Mouse (Mus musculus) splenic B cell, adult 2 months (primary cell): ENCODE data around the gene Casp8.
"Not testable (repeated sequence)": the region's sequence is repeated elsewhere in the genome, so short reads cannot be mapped to it uniquely, and the experiment has no call there.

Experiments used
- DNase-seq: peaks from one replicate; pipeline ENCODE4 v3.0.0-alpha.2; 2011; ENCODE audit warnings: low read depth, low spot score
- H3K27me3 ChIP-seq: 2 replicates; pipeline ENCODE4 v1.6.1; 2012; ENCODE audit warnings: mild to moderate bottlenecking, low read length, moderate library complexity, mixed read lengths; ENCODE audit not compliant: control insufficient read depth, poor library complexity, insufficient read depth, severe bottlenecking
- H3K36me3 ChIP-seq: 2 replicates; pipeline ENCODE4 v1.6.1; 2012; ENCODE audit warnings: mild to moderate bottlenecking, low read length, moderate library complexity, mixed read lengths; ENCODE audit not compliant: control insufficient read depth, poor library complexity, insufficient read depth, severe bottlenecking

Gene Casp8

DNA sequence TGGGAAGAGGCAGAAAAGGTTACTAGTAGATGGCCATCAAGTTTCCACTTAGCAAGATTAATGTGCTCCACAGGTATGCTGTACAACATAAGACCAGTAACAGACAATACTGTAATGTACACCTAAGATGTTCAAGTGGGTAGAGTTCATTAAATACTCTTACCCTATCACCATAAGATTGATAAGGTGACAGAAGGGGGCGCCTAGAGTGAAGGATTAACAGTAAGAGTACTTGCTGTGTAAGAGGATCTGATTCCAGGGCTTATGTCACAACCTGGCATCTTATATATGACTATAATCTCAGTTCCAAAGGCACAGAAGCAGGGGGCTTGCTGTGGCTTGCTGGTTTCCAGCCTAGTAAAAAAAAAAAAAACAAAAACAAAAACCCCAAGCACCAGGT, 16.9 kb upstream of the Casp8 start:
- no peaks in the 10 kb centered on the region for H3K27me3 ChIP-seq
- DNase-seq, result peak; percentile 66
- H3K36me3 ChIP-seq, result no peaks in the 10 kb centered on the region

DNA sequence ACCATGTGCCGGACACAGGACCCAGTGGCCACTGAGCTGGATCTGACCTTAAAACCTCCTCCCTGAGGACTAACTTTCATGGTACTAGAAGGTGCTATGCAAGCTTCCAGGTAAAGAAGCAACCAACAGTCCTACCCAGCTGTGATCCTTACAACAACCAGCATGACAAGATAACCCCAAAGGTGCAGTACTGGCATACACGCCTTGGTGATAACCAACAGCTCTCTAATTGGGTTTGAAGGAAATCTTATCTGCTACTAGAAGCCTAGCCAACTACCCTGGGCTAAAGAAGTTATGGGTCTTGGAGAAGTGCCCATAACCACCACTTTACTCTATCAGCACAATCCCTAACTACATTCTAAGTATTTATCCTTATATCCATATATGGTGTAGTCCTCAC, 8.9 kb upstream of the Casp8 start:
- DNase-seq, result no peak
- Histone ChIP-seq H3K36me3 (no peaks in the 10 kb centered on the region), H3K27me3 (no peaks in the 10 kb centered on the region; the same call in 1 of the 2 replicates)

DNA sequence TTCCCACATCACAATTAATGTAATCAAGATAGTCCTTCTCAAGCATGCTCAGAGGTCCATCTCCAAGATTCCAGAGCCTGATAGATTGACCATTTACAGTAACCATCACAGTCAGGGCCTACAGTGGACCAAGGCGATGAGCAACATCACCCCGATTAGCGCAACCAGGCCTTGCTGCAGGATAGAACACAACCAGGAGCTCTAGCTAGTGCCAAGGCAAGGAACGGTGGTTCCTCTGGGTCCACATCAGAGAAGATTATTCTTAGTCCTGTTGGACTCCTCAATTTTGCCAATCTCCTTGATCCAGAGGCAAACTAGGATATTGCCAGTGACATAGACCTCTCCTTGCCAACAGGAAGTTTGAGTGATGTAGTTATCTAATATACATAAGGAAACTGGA, 6.8 kb upstream of the Casp8 start:
- no peak for DNase-seq
- Histone ChIP-seq H3K36me3 (no peaks in the 10 kb centered on the region), H3K27me3 (no peaks in the 10 kb centered on the region; the same call in 1 of the 2 replicates)

DNA sequence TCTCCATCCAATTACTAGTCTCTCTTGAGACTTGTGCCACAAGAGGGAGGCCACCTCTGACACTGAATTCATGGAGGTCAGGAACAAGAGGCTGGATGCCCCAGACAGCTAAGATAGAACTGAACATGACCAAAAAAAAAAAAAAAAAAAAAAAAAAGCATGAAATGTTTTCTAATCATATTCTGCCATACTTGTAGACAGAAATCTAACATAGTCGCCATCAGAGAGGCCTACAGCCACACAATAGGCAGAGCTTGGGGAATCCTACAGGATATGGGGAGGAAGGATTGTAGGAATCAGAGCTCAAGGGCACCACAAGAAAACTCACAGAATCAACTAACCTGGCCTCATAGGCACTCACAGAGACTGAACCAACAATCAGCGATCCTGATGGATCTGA, 469 bp upstream of the Casp8 start:
- DNase-seq, result no peak
- Histone ChIP-seq H3K27me3 (no peaks in the 10 kb centered on the region), H3K36me3 (peaks cover 6% of the 10 kb centered on the region; the same call in 1 of the 2 replicates)

DNA sequence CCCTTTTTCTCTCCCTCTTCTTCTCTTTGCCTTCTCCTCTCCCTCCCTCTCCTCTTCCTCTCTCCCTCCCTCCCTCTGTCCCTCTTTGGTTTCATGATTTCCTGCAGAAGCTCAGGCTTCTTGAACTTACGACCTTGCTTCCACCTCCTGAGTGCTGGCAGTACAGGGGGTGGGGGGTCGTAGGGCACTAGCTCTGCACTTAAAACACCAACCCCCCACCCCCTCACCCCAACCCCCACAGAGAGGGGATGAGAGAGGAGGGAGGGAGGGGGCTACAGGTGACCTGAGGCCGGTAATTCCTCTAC, 837 bp downstream of the Casp8 start:
- H3K36me3 ChIP-seq, result peaks cover 7% of the 10 kb centered on the region; the same call in 1 of the 2 replicates
- no peaks in the 10 kb centered on the region for H3K27me3 ChIP-seq
- DNase-seq, result no peak

DNA sequence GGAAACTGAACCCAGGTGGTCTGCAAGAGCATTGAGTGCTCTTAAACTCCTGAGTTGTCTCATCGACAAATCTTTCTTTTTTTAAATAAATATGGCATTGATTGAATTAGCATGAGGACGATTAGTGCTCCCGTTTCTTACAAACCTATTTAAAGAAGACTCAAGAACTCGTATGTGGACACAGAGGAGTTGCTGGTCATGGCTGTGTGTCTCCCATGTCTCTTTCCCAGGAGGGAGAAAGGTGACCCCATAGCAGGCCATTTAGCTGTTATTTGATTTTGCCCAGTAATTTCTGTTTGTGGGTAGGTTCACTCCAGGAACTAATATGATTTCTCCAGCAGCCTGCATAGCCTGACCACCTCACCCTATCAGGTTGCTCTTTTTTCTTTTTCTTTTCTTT, 1.7 kb downstream of the Casp8 start:
- no peak for DNase-seq
- H3K27me3 ChIP-seq, result no peaks in the 10 kb centered on the region

DNA sequence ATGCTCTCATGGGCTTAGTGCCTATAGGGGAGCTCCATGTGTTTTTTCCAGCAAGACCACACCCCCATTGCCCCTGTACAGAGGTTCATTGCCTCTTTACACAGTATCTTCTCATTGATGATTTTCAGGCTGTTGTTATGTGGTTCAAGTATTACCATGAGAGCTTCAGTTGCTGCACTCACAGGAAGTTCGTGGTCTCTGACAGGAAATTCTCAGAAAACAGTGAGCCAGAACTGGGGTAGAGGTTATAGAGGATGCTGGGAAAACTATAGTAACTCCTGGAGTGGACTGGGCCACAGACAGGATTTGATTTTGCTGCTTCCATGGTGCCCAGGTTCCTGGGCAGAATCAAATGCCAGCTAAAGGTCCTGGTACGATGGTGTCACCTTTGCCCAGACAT, 2.2 kb downstream of the Casp8 start:
- H3K36me3 ChIP-seq, result peaks cover 7% of the 10 kb centered on the region; the same call in 1 of the 2 replicates
- no peaks in the 10 kb centered on the region for H3K27me3 ChIP-seq
- peak; percentile 67 for DNase-seq

More for the DNA sequence above, 1.7 kb downstream of the Casp8 start:
- peaks cover 7% of the 10 kb centered on the region; the same call in 1 of the 2 replicates for H3K36me3 ChIP-seq

DNA sequence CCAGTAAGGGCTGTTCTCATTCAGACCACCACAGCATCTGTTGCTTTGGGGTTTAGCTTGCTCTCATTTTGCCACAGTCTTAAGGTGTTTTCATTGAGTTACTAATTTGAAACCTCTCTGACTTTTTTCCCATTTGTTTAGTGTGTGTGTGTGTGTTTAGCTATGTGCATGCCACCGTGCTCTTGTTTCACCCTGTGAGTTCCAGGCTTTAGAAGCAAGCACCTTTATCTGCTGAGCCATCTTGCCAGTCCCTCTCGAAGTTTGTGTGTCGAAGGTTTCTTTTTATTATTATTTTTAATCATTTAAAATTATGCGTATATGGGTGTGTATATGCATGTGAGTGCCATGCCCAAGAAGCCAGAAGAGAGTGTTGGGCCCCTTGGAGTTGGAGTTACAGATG, 3.7 kb downstream of the Casp8 start:
- Histone ChIP-seq H3K27me3 (no peaks in the 10 kb centered on the region), H3K36me3 (peaks cover 7% of the 10 kb centered on the region; the same call in 1 of the 2 replicates)
- no peak for DNase-seq

DNA sequence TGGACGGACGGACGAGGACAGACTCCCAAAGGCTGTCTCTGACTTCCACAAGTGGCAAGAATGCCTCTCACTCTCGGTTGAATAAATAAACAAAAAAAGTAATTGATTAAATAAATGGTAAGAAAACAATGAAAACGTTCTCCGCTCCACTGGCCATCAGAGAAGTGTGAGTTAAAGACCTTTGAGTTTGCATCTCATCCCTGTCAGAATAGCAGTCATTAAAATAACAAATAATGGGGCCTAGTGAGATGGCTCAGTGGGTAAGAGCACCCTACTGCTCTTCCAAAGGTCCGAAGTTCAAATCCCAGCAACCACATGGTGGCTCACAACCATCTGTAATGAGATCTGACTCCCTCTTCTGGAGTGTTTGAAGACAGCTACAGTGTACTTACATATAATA, 5.5 kb downstream of the Casp8 start:
- not testable (repeated sequence) for H3K27me3 ChIP-seq, DNase-seq, H3K36me3 ChIP-seq

DNA sequence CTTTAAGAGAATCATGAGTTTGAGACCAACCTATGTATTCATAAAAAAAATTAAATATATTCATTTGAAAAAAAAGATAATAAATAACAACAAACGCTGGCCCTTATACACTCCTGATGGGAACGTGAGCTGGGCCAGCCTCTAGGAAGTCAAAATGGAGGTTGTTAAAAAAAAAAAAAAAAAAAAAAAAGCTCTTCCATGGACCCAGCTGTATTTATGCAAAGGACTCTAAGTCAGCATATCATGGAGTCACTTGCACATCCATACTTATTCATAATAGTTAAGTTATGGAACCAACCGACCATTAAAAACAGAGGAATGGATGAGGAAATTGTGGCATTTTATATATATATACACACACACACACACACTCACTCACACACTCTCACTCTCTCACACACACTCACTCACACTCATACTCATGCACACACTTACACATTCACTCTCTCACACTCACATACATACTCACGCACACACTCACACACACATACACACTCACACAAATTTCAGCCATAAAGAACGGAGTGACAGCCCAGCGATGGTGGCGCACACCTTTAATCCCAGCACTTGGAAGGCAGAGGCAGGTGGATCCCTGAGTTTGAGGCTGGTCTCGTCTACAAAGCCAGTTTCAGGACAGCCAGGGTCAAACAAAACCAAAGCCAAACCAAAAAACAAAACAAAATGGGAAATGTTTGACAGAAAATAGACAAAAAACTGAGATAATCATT, 6.5 kb downstream of the Casp8 start:
- DNase-seq, result peak; percentile 26
- Histone ChIP-seq H3K27me3 (no peaks in the 10 kb centered on the region), H3K36me3 (peaks cover 7% of the 10 kb centered on the region; the same call in 1 of the 2 replicates)

DNA sequence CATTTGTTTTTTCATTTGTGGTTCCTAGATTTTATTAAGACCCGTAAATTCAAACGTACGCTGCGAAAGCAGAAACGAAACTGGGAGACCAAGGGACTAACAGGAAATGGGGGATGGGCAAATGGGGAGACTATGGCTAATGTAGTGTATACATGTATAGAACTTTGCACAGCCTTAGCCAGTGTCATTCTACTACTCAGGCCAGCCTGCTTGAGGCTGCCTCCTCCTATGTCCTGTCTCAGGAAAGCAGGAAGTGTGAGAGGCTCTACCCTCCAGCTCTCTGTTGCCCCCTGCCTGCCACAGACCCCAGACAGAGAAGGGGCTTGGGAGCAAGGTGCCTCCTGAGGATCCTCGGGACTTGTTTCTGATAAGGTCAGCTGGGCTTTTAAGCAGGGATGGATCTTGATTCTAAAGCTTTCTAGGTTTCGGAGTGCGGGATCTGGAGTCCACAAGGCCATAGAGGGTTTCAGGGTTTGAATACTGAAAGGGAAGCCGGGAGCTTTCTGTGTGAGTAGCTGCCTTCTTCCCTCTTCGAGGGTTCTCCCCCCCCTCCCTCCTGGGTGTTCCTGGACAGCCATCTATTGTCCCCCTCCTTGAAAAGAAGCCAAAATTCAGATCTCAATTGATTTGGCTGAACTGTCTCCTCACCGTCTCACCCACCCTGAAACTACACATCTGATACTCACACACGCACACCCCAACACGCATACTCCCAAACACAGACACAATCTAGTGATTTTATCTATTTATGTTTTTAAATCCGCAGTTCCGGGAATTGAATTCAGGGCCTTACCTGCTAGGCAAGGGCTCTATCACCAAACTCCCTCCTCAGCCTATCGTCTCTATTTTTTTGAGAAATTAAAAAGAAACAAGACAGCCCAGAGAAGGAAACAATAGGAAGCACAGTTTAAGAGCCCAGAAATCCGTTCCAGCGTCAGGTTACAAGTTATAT, 7.4 kb downstream of the Casp8 start:
- peak; percentile 81 for DNase-seq
- Histone ChIP-seq H3K36me3 (peaks cover 7% of the 10 kb centered on the region; the same call in 1 of the 2 replicates), H3K27me3 (no peaks in the 10 kb centered on the region)

DNA sequence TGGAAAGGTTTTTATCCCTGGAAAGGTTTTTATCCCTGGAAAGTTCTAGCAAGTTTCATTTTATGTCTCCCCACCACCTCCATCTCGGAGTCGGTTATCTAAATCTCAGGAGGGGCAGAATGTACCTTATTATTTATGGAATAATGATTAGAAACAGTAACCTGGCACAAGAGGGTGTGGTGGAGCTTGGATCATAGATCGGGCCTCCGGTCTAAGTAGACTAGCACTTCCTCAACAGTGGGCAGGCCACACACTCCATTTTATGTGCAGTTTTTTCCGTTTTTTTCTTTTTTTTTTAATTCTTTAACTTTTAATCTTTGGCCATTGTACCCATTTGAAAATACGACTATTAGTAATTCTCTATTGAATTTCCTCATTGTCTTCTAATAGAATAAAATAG, 8.4 kb downstream of the Casp8 start:
- peak; percentile 36 for DNase-seq
- Histone ChIP-seq H3K27me3 (no peaks in the 10 kb centered on the region), H3K36me3 (peaks cover 6% of the 10 kb centered on the region; the same call in 1 of the 2 replicates)

DNA sequence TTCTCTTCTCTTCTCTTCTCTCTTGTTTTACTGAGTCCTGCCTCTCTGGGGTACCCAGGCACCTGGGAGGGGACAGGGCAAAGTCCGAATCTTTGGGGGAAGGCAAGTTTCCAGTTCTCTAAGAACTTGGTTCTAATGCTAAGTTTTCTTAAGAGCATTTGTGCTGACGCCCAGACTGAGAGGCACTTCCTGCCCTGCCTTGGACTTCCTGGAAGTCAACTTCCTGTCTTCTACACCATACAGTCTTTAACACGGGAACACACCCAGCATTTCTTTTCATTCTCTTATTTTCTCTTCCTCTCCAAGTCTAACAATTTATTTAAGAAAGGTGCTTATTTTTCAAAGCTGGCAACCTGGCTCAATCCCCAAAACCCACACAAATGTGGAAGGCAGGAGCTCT, 11.5 kb downstream of the Casp8 start:
- H3K36me3 ChIP-seq, result no peaks in the 10 kb centered on the region
- peak; percentile 47 for DNase-seq
- no peaks in the 10 kb centered on the region for H3K27me3 ChIP-seq

DNA sequence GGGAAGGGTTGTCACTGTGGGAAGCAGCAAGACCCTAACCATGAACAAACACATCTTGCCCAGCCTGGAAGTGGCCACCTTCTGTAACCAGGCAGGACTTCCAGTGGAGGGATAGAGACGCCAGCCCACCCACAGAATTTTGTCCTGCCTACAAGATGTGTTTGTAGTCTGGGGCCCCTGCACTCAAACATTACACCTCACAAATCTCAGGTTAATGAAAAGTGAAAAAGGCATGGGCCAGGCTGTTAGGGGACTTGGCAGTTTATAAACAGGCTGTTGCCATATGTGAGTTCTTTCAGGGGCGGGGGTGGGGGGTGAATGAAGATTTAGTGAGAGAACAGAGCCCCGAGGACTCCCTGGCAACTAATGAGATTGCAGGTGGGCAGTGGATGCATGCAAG, 31.1 kb downstream of the Casp8 start:
- peaks cover 14% of the 10 kb centered on the region for H3K36me3 ChIP-seq
- no peaks in the 10 kb centered on the region for H3K27me3 ChIP-seq
- DNase-seq, result no peak

DNA sequence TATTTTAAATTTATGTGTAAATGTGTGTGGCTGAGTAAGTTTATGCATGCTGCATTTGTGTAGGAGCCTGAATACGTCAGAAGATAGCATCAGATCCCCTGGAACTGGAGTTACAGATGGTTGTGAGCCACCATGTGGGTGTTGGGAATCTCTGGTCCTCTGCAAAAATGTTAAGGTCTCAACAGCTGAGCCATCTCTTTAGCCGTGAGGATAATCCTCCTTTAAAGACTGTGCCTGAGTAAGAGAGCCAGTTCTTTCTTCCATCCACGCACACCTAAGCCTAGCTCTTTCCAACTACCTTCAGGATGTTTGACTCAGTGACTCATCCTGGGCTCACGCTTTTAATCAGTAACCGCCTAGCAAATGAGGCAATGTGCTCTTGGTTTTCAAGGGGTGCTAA, 35.6 kb downstream of the Casp8 start:
- no peak for DNase-seq
- Histone ChIP-seq H3K36me3 (peaks cover 12% of the 10 kb centered on the region), H3K27me3 (no peaks in the 10 kb centered on the region)
